Mouse (Mus musculus) E14TG2a.4 (cell line): ENCODE measurements around the gene Inpp5a.

ENCODE experiments used
- CTCF ChIP-seq: conservative IDR thresholded peaks from 2 replicates; pipeline ENCODE4 v1.5.1; 2014; ENCODE audit warnings: low read length
- NANOG ChIP-seq: IDR thresholded peaks from 2 replicates; pipeline ENCODE4 v1.6.1; 2014; ENCODE audit warnings: borderline replicate concordance, low read length, mixed read lengths
- POU5F1 ChIP-seq: IDR thresholded peaks from 2 replicates; pipeline ENCODE4 v1.6.1; 2014; ENCODE audit warnings: low read length, borderline replicate concordance

DNA sequence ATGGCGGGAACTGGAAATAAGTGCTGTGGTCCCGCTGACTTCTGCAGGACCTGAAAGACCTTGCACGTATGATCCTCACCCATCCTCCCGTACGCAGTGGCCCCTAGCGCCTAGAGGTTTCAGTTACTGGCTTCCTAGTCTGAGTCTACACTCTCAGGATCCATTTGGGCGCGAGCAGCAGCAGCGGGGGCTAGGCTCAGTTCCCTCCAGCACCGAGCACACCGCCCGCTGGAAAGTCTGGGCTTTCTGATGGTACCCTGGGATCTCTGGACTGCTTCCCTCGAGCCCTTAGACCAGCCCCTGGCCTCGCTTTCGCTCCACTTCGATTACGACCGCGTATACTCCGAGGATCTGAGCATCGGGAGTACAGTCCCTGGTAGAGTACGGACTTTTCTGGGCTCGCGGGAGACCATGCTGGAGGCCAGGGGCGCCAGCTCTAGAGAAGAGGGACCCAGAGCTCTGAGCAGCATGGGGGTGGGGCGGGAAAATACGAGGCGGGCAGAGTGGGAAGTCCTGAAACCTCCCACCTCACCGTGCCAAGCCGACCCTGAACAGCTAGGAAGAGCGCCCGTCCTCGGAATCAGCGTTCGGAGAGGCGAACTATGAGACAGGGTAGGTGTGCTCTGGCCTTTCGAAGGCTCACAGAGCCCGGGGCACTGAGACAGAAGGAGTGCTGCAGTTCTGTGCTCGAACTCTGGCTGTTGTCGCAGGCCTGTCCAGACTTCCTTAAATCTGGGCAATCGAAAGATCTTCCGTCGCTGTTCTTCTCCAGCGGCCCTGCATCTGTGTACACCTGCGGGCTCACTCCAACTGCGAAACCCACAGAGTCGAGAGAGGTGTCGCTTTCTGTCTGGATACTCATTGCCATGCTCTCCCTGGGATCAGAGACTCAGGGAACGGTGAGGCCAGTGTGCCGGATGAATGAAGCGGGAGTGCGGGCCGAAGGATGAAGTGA lies 195.6 kb downstream of the Inpp5a start:
- no peak for TF ChIP-seq CTCF
- no peak for TF ChIP-seq NANOG
- no peak for TF ChIP-seq POU5F1
